Comparison of ENCODE assay signal across 17 mouse cellular contexts in genomic region chr7:30954036-30954435, GRCm38 (mm10). TPM values are rescaled to one million over a fixed set of nuclear protein-coding genes. Genes with fewer than 3 reads are reported as not detected.
DNase-seq lines count a peak whose midpoint lies in the region; ATAC-seq lines count a peak whose summit lies in the region.
"Had no signal": no experiment of that assay in that cellular context is flagged by ENCODE, and none has a peak within 500 bp of the region (broad histone marks: within the 10 kb centered on the region; RNA-seq: fewer than 3 reads in every experiment).

No protein-coding gene starts in this region.

- peak; percentile 45 for DNase-seq in cerebellum, adult 11-12 months
- no peak for DNase-seq in cerebellum, postnatal 36 days
- DNase-seq in liver (peak; percentile 12), MN1 (ENCODE audit: low spot score) (peak; percentile 21)
- DNase-seq in liver, embryonic 11.5 days (ENCODE audit: low spot score), result no peak
- DNase-seq in liver, embryonic 13.5 days, result no peak
- no peak for DNase-seq in left cerebral cortex, adult 11 months (ENCODE audit: low spot score)
- no peak for DNase-seq in right cerebral cortex, postnatal 14 days
- DNase-seq: gastrocnemius, postnatal 36 days; kidney, adult 8-10 months had no signal

- H3K4me2 ChIP-seq in liver, embryonic 11.5 days, result no peak overlapping the region
- H3K4me2 ChIP-seq in liver, embryonic 13.5 days, result no peak overlapping the region
- H3K4me2 ChIP-seq: embryonic facial prominence, embryonic 15.5 days; forebrain, embryonic 15.5 days; heart, embryonic 15.5 days; limb, embryonic 13.5 days had no signal

- no peak overlapping the region for H3K4me3 ChIP-seq in liver, embryonic 11.5 days (ENCODE audit: low read depth, low read length)
- H3K4me3 ChIP-seq in liver, embryonic 13.5 days (replicated peaks), result no peak overlapping the region
- H3K4me3 ChIP-seq: embryonic facial prominence, embryonic 15.5 days; forebrain, embryonic 15.5 days; heart, embryonic 15.5 days; limb, embryonic 13.5 days; midbrain, embryonic 10.5 days had no signal

- H3K27ac ChIP-seq in liver, embryonic 11.5 days (ENCODE audit: low read depth, low read length), result no peak overlapping the region
- no peak overlapping the region; the same call in 1 of the 2 replicates for H3K27ac ChIP-seq in liver, embryonic 13.5 days
- H3K27ac ChIP-seq: embryonic facial prominence, embryonic 15.5 days; forebrain, embryonic 15.5 days; heart, embryonic 15.5 days; hindbrain, embryonic 14.5 days; limb, embryonic 13.5 days; midbrain, embryonic 10.5 days had no signal

- no peaks in the 10 kb centered on the region for H3K27me3 ChIP-seq in liver, embryonic 11.5 days (replicated peaks; ENCODE audit: control insufficient read depth, insufficient read depth, low read length)
- no peaks in the 10 kb centered on the region for H3K27me3 ChIP-seq in liver, embryonic 13.5 days
- H3K27me3 ChIP-seq: embryonic facial prominence, embryonic 15.5 days; forebrain, embryonic 15.5 days; heart, embryonic 15.5 days; limb, embryonic 13.5 days had no signal

- peaks cover 24% of the 10 kb centered on the region for H3K36me3 ChIP-seq in liver, embryonic 11.5 days (ENCODE audit: control insufficient read depth, insufficient read depth, low read length)
- H3K36me3 ChIP-seq in liver, embryonic 13.5 days, result peaks cover 73% of the 10 kb centered on the region

- 71% methylated on average over 3 of the region's 3 CpGs for WGBS in liver, embryonic 11.5 days
- WGBS in liver, embryonic 13.5 days (ENCODE audit: insufficient replicate concordance), result 80% methylated on average over 3 of the region's 3 CpGs

- no peaks in the 10 kb centered on the region for H3K9me3 ChIP-seq in liver, embryonic 11.5 days (ENCODE audit: control insufficient read depth, low read length)
- H3K9me3 ChIP-seq in liver, embryonic 13.5 days (replicated peaks), result no peaks in the 10 kb centered on the region
- H3K9me3 ChIP-seq: embryonic facial prominence, embryonic 15.5 days; forebrain, embryonic 15.5 days; heart, embryonic 15.5 days; limb, embryonic 13.5 days; midbrain, embryonic 10.5 days had no signal

- ATAC-seq in liver, embryonic 11.5 days (replicated peaks; ENCODE audit: low FRiP score), result no peak
- peak; percentile 14; the same call in 1 of the 2 replicates for ATAC-seq in liver, embryonic 13.5 days (ENCODE audit: low read depth)
- ATAC-seq: forebrain, embryonic 15.5 days had no signal

- H3K4me1 ChIP-seq in liver, embryonic 11.5 days (replicated peaks; ENCODE audit: control insufficient read depth, insufficient read depth, low read length), result peaks cover 19% of the 10 kb centered on the region
- H3K4me1 ChIP-seq in liver, embryonic 13.5 days (replicated peaks), result peaks cover 36% of the 10 kb centered on the region

- no peak overlapping the region for H3K9ac ChIP-seq in liver, embryonic 11.5 days (ENCODE audit: low read depth, low read length)
- no peak overlapping the region for H3K9ac ChIP-seq in liver, embryonic 13.5 days
- H3K9ac ChIP-seq: embryonic facial prominence, embryonic 15.5 days; forebrain, embryonic 15.5 days; heart, embryonic 15.5 days; limb, embryonic 13.5 days had no signal

RNA-seq across cellular contexts. Expression of gene Usf2, which starts 2.6 kb away (rescaled TPM):
- polyA plus RNA-seq in liver, embryonic 11.5 days (2014; fragmentation: Nextera tagmentation; extraction: Ambion mirVana), result 17.8 and 19.9 TPM in 2 replicates
- 9.7 and 10.4 TPM in 2 replicates for polyA plus RNA-seq in liver, embryonic 13.5 days (2015; fragmentation: Nextera tagmentation; extraction: Ambion mirVana)

RNA-seq across cellular contexts. Expression of gene Hamp, which starts 10.2 kb away (rescaled TPM):
- polyA plus RNA-seq in liver, embryonic 11.5 days (2014; fragmentation: Nextera tagmentation; extraction: Ambion mirVana), result not detected in 2 replicates
- 2.0 and 3.7 TPM in 2 replicates for polyA plus RNA-seq in liver, embryonic 13.5 days (2015; fragmentation: Nextera tagmentation; extraction: Ambion mirVana)
- polyA plus RNA-seq: embryonic facial prominence, embryonic 15.5 days; forebrain, embryonic 15.5 days; heart, embryonic 15.5 days; hindbrain, embryonic 14.5 days; limb, embryonic 13.5 days; midbrain, embryonic 10.5 days; neural tube, embryonic 11.5 days had no signal

RNA-seq across cellular contexts. Expression of gene Lsr, which starts 19.2 kb away (rescaled TPM):
- polyA plus RNA-seq in liver, embryonic 11.5 days (2014; fragmentation: Nextera tagmentation; extraction: Ambion mirVana), result 39.7 and 43.0 TPM in 2 replicates
- 20.9 and 22.3 TPM in 2 replicates for polyA plus RNA-seq in liver, embryonic 13.5 days (2015; fragmentation: Nextera tagmentation; extraction: Ambion mirVana)

RNA-seq across cellular contexts. Expression of gene Fam187b, which starts 19.6 kb away (rescaled TPM):
- 3.2 and 4.1 TPM in 2 replicates for polyA plus RNA-seq in liver, embryonic 11.5 days (2014; fragmentation: Nextera tagmentation; extraction: Ambion mirVana)
- polyA plus RNA-seq in liver, embryonic 13.5 days (2015; fragmentation: Nextera tagmentation; extraction: Ambion mirVana), result 2.1 TPM in 2 replicates

RNA-seq across cellular contexts. Expression of gene Hamp2, which starts 29.6 kb away (rescaled TPM):
- not detected in 2 replicates for polyA plus RNA-seq in liver, embryonic 11.5 days (2014; fragmentation: Nextera tagmentation; extraction: Ambion mirVana)
- not detected in 2 replicates for polyA plus RNA-seq in liver, embryonic 13.5 days (2015; fragmentation: Nextera tagmentation; extraction: Ambion mirVana)
- polyA plus RNA-seq: embryonic facial prominence, embryonic 15.5 days; forebrain, embryonic 15.5 days; heart, embryonic 15.5 days; hindbrain, embryonic 14.5 days; limb, embryonic 13.5 days; midbrain, embryonic 10.5 days; neural tube, embryonic 11.5 days had no signal

Comparison
In these comparisons a context has a peak if more than half of its experiments do, and no peak if none do; other contexts are left out.
1. DNase-seq: peak in cerebellum, adult 11-12 months (single experiment), liver (single experiment) and MN1 (single experiment); none in cerebellum, postnatal 36 days (0 of 2), liver, embryonic 11.5 days (single experiment), liver, embryonic 13.5 days (single experiment), left cerebral cortex, adult 11 months (single experiment) and right cerebral cortex, postnatal 14 days (single experiment).